Mouse (Mus musculus): ENCODE data around the gene Bend3. TPM values are rescaled to one million over a fixed set of nuclear protein-coding genes. Genes with fewer than 3 reads are reported as not detected.

Bend3 gene
- polyA plus RNA-seq, 1 experiment, result 4.3 TPM

- Histone ChIP-seq H3K27ac (ENCODE audit: insufficient read depth, low read length) (peak overlapping the region; percentile 18; the same call in 1 of the 2 replicates), H3K4me3 (ENCODE audit: insufficient read depth, low read length) (peak overlapping the region; percentile 53), H3K4me1 (ENCODE audit: control insufficient read depth, insufficient read depth, low read length) (peaks cover 4% of the 10 kb centered on the region; the same call in 1 of the 2 replicates)
- TF ChIP-seq POLR2A (IDR thresholded peaks at IDR 0.05; ENCODE audit: extremely low read depth, insufficient read depth, low read length) (0 out of 2 replicates have a peak, but pooled peaks have one; percentile 20), CTCF (IDR thresholded peaks at IDR 0.05; ENCODE audit: extremely low read depth, insufficient read depth, low read length) (no peak)
Measured at GRCm38 (mm10) chr10:43477865-43478681, 558 bp upstream of the Bend3 start.

GRCm38 (mm10) chr10:43479436-43480157 is 966 bp downstream of the Bend3 start:
- TF ChIP-seq CTCF (IDR thresholded peaks at IDR 0.05; ENCODE audit: extremely low read depth, insufficient read depth, low read length) (no peak), POLR2A (IDR thresholded peaks at IDR 0.05; ENCODE audit: extremely low read depth, insufficient read depth, low read length) (no peak)

GRCm38 (mm10) chr10:43480227-43480849 is 1.7 kb downstream of the Bend3 start:
- TF ChIP-seq CTCF (IDR thresholded peaks at IDR 0.05; ENCODE audit: extremely low read depth, insufficient read depth, low read length), result no peak
- no peak for TF ChIP-seq POLR2A (IDR thresholded peaks at IDR 0.05; ENCODE audit: extremely low read depth, insufficient read depth, low read length)
- H3K27ac ChIP-seq (ENCODE audit: insufficient read depth, low read length), result no peak overlapping the region

More at GRCm38 (mm10) chr10:43479436-43480157, 966 bp downstream of the Bend3 start:
- peak overlapping the region; percentile 70 for H3K27ac ChIP-seq (ENCODE audit: insufficient read depth, low read length)
- H3K4me1 ChIP-seq (ENCODE audit: control insufficient read depth, insufficient read depth, low read length), result peaks cover 4% of the 10 kb centered on the region; the same call in 1 of the 2 replicates
- H3K4me3 ChIP-seq (ENCODE audit: insufficient read depth, low read length), result peak overlapping the region; percentile 53

GRCm38 (mm10) chr10:43481179-43481578 is 2.5 kb downstream of the Bend3 start:
- TF ChIP-seq POLR2A (IDR thresholded peaks at IDR 0.05; ENCODE audit: extremely low read depth, insufficient read depth, low read length) (no peak), CTCF (IDR thresholded peaks at IDR 0.05; ENCODE audit: extremely low read depth, insufficient read depth, low read length) (no peak)
- Histone ChIP-seq H3K27ac (ENCODE audit: insufficient read depth, low read length) (no peak overlapping the region), H3K4me3 (ENCODE audit: insufficient read depth, low read length) (no peak overlapping the region), H3K4me1 (ENCODE audit: control insufficient read depth, insufficient read depth, low read length) (peaks cover 2% of the 10 kb centered on the region; the same call in 1 of the 2 replicates)

More at GRCm38 (mm10) chr10:43480227-43480849, 1.7 kb downstream of the Bend3 start:
- peak overlapping the region; percentile 53 for H3K4me3 ChIP-seq (ENCODE audit: insufficient read depth, low read length)
- peaks cover 2% of the 10 kb centered on the region; the same call in 1 of the 2 replicates for H3K4me1 ChIP-seq (ENCODE audit: control insufficient read depth, insufficient read depth, low read length)

GRCm38 (mm10) chr10:43482021-43482420 is 3.4 kb downstream of the Bend3 start:
- TF ChIP-seq POLR2A (IDR thresholded peaks at IDR 0.05; ENCODE audit: extremely low read depth, insufficient read depth, low read length) (no peak), CTCF (IDR thresholded peaks at IDR 0.05; ENCODE audit: extremely low read depth, insufficient read depth, low read length) (no peak)
- no peak overlapping the region for H3K4me3 ChIP-seq (ENCODE audit: insufficient read depth, low read length)
- no peak overlapping the region for H3K27ac ChIP-seq (ENCODE audit: insufficient read depth, low read length)
- H3K4me1 ChIP-seq (ENCODE audit: control insufficient read depth, insufficient read depth, low read length), result peaks cover 2% of the 10 kb centered on the region; the same call in 1 of the 2 replicates

- no peak for TF ChIP-seq POLR2A (IDR thresholded peaks at IDR 0.05; ENCODE audit: extremely low read depth, insufficient read depth, low read length)
- H3K4me1 ChIP-seq (ENCODE audit: control insufficient read depth, insufficient read depth, low read length), result no peaks in the 10 kb centered on the region
- H3K4me3 ChIP-seq (ENCODE audit: insufficient read depth, low read length), result no peak overlapping the region
- no peak overlapping the region for H3K27ac ChIP-seq (ENCODE audit: insufficient read depth, low read length)
Measured at GRCm38 (mm10) chr10:43483426-43483995, 4.9 kb downstream of the Bend3 start.

- TF ChIP-seq CTCF (IDR thresholded peaks at IDR 0.05; ENCODE audit: extremely low read depth, insufficient read depth, low read length) (no peak), POLR2A (IDR thresholded peaks at IDR 0.05; ENCODE audit: extremely low read depth, insufficient read depth, low read length) (no peak)
- no peak overlapping the region for H3K4me3 ChIP-seq (ENCODE audit: insufficient read depth, low read length)
- no peak overlapping the region for H3K27ac ChIP-seq (ENCODE audit: insufficient read depth, low read length)
- H3K4me1 ChIP-seq (ENCODE audit: control insufficient read depth, insufficient read depth, low read length), result no peaks in the 10 kb centered on the region
Measured at GRCm38 (mm10) chr10:43485751-43486268, 7.2 kb downstream of the Bend3 start.

GRCm38 (mm10) chr10:43487441-43488010 is 8.9 kb downstream of the Bend3 start:
- no peak overlapping the region for H3K4me3 ChIP-seq (ENCODE audit: insufficient read depth, low read length)

More at GRCm38 (mm10) chr10:43487441-43488010, 8.9 kb downstream of the Bend3 start:
- TF ChIP-seq POLR2A (IDR thresholded peaks at IDR 0.05; ENCODE audit: extremely low read depth, insufficient read depth, low read length) (no peak), CTCF (IDR thresholded peaks at IDR 0.05; ENCODE audit: extremely low read depth, insufficient read depth, low read length) (no peak)
- no peak overlapping the region for H3K27ac ChIP-seq (ENCODE audit: insufficient read depth, low read length)
- H3K4me1 ChIP-seq (ENCODE audit: control insufficient read depth, insufficient read depth, low read length), result no peaks in the 10 kb centered on the region

All from cortical plate, adult 2 months (tissue).